Mouse (Mus musculus) erythroblast, embryonic 14.5 days (primary cell): ENCODE data around the gene Elmsan1. TPM values are rescaled to one million over a fixed set of nuclear protein-coding genes. Genes with fewer than 3 reads are reported as not detected.

ENCODE experiments used
- H3K27me3 ChIP-seq: 2 replicates; pipeline ENCODE4 v1.6.1; 2012; ENCODE audit warnings: inconsistent platforms; ENCODE audit not compliant: control insufficient read depth
- H3K36me3 ChIP-seq: 2 replicates; pipeline ENCODE4 v1.6.1; 2012; ENCODE audit warnings: mild to moderate bottlenecking, inconsistent platforms; ENCODE audit not compliant: control insufficient read depth
- H3K4me1 ChIP-seq: 2 replicates; pipeline ENCODE4 v1.6.1; 2012; ENCODE audit warnings: inconsistent platforms; ENCODE audit not compliant: control insufficient read depth
- H3K4me3 ChIP-seq: replicated peaks from 2 replicates; pipeline ENCODE3; 2012; ENCODE audit warnings: moderate library complexity, mild to moderate bottlenecking, inconsistent platforms
- H3K9me3 ChIP-seq: 2 replicates; pipeline ENCODE4 v1.6.1; 2012; ENCODE audit warnings: low read length, inconsistent platforms, mixed read lengths; ENCODE audit not compliant: control insufficient read depth
- GATA1 ChIP-seq: IDR thresholded peaks from 2 replicates; pipeline ENCODE4 v1.6.1; 2012; ENCODE audit warnings: low read length, inconsistent platforms, mixed read lengths
- TAL1 ChIP-seq: IDR thresholded peaks from 3 replicates; pipeline ENCODE4 v1.6.1; 2012; ENCODE audit warnings: low read length, inconsistent platforms, mixed read lengths
- polyA plus RNA-seq: library from polyadenylated mRNA; stranded (reverse); fragments of >175 nt; gene quantifications from 2 replicates; pipeline ENCODE4 v1.2.3, GENCODE M21; 2012

Gene Elmsan1
- polyA plus RNA-seq, 1 experiment, result 2.8 TPM

GRCm38 (mm10) chr12:84173309-84173915 is 45.3 kb downstream of the Elmsan1 start:
- peaks cover 72% of the 10 kb centered on the region for H3K4me1 ChIP-seq
- H3K36me3 ChIP-seq, result peaks cover 80% of the 10 kb centered on the region
- TF ChIP-seq TAL1, result no peak
- no peak for TF ChIP-seq GATA1
- H3K27me3 ChIP-seq, result no peaks in the 10 kb centered on the region
- H3K9me3 ChIP-seq, result no peaks in the 10 kb centered on the region
- H3K4me3 ChIP-seq, result no peak overlapping the region

GRCm38 (mm10) chr12:84172862-84173261 is 45.8 kb downstream of the Elmsan1 start:
- H3K9me3 ChIP-seq, result no peaks in the 10 kb centered on the region
- H3K4me1 ChIP-seq, result peaks cover 69% of the 10 kb centered on the region
- no peak for TF ChIP-seq TAL1
- TF ChIP-seq GATA1, result no peak
- H3K4me3 ChIP-seq, result no peak overlapping the region
- no peaks in the 10 kb centered on the region for H3K27me3 ChIP-seq
- peaks cover 78% of the 10 kb centered on the region for H3K36me3 ChIP-seq

GRCm38 (mm10) chr12:84172216-84172615 is 46.5 kb downstream of the Elmsan1 start:
- H3K9me3 ChIP-seq, result no peaks in the 10 kb centered on the region
- H3K4me3 ChIP-seq, result no peak overlapping the region
- peaks cover 66% of the 10 kb centered on the region for H3K4me1 ChIP-seq
- peaks cover 79% of the 10 kb centered on the region for H3K36me3 ChIP-seq
- TF ChIP-seq TAL1 (no peak), GATA1 (no peak)
- H3K27me3 ChIP-seq, result no peaks in the 10 kb centered on the region

DNA sequence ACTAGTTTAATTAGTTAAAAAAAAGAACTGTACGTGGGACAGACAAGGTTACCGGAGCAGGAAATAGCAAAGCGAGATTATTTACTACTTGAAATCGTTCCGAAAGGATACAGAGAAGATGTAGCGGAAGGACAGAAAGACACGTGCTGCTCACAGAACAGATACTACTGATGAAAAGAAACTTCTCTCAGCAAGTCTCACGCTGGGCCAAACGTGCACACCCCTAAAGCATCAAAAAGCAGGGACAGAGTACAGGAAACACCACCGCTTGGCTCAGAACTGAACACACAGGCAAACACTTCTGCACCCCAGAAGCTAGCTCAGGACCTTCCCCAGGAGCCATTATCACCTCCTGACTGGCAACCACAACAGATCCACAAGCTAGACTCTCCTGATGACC is 48.1 kb downstream of the Elmsan1 start:
- no peak for TF ChIP-seq TAL1
- no peak for TF ChIP-seq GATA1
- Histone ChIP-seq H3K36me3 (peaks cover 91% of the 10 kb centered on the region), H3K9me3 (no peaks in the 10 kb centered on the region), H3K4me3 (no peak overlapping the region), H3K27me3 (no peaks in the 10 kb centered on the region), H3K4me1 (peaks cover 60% of the 10 kb centered on the region)

DNA sequence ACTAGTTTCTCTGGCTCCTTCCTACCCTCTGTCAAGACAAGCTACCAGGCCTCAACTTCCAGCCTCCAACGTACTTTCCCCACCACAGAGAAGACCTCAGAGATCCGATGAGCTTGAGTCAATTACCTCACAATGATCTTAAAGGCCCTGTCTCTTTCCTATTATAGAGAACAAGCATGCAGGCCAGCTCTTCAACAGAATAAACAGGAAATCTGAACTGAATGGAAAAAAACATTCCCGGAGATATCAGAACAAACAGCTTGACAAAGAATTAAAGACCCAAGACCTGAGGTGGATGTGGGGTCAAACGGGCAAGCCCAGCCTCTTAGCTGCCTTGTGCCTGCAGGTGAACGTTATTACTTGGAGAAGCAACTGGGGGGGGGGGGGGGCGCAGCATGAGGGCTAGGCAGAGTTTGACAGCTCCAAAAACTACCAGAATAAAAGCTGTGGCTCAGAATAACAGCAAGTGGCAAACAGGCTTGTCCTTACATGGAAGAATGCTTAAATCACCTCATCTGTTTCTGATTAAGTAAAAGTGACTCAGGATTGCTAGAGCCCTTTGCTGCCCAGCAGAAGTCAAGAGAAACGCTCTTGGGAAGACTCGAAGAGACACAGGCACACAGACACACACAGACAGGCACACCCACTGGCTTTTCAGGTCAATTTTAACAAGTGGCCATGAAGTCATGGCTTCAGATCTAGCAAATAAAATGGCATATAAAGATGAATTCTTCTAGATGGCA is 52.9 kb downstream of the Elmsan1 start:
- H3K4me3 ChIP-seq, result no peak overlapping the region
- no peaks in the 10 kb centered on the region for H3K27me3 ChIP-seq
- H3K36me3 ChIP-seq, result peaks cover 96% of the 10 kb centered on the region
- no peaks in the 10 kb centered on the region for H3K9me3 ChIP-seq
- TF ChIP-seq TAL1 (no peak), GATA1 (no peak)
- peaks cover 57% of the 10 kb centered on the region for H3K4me1 ChIP-seq

- H3K36me3 ChIP-seq, result peaks cover 97% of the 10 kb centered on the region
- H3K4me3 ChIP-seq, result no peak overlapping the region
These were observed 55.0 kb downstream of the Elmsan1 start for GRCm38 (mm10) chr12:84163586-84164110.

DNA sequence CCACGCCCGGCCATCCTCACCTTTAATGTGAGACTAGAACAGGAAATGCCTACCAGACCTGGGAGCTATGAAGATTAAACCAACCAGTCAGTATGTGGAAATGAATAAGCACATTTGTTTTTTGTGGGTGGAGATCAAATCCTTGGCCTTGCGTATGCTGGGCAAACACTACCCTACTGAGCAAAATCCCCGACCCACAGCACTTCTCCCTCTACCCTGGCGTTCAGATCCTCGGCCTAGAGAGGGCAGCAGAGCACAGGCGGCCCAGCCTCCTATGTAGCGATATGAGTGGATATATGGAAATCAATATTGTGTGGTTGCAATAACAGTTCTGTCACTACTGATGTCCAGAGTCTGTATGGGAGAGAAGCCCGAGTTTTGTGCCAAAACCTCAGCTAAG is 55.5 kb downstream of the Elmsan1 start:
- H3K4me1 ChIP-seq, result peaks cover 63% of the 10 kb centered on the region
- H3K9me3 ChIP-seq, result no peaks in the 10 kb centered on the region

More at GRCm38 (mm10) chr12:84163586-84164110, 55.0 kb downstream of the Elmsan1 start:
- no peak for TF ChIP-seq GATA1
- no peak for TF ChIP-seq TAL1
- Histone ChIP-seq H3K27me3 (no peaks in the 10 kb centered on the region), H3K4me1 (peaks cover 67% of the 10 kb centered on the region), H3K9me3 (no peaks in the 10 kb centered on the region)

DNA sequence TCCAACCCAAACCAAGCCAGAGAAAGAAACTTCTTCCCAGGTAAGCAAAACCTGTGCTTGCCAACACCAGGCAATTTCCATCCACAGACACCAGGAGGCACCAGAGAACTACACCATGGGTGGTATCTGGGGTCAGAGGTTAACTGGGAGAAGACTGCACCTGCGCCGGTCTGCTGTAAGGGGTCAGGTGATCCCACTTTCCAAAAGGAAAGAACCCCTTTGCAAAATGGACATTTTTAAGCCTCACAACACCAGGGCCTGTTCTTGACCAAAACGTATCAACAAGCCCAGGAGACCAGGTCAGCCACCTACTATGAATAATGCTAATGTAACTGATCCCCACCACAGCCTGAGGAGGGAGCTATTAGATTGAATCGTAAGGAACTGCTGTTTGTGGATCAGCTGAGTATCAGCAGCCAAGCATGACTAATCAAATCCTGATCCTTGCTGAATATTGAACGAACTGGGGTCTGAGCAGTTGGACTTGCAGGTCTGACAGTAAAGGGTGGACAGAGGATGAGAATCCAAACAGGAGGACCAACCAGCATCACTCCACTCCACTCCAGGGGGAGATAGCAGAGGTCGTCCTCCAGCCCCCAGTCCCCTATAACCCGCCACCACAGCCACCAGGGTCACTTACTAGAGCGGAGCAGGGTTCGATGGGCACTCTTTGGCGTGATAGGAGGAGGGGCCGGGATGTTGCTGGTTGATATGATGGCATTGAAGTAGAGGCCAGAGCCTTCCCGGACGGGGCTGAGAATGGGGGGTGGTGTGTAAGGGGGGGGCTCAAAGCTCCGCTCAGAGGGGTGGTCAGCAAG is 56.9 kb downstream of the Elmsan1 start:
- H3K9me3 ChIP-seq, result no peaks in the 10 kb centered on the region
- peaks cover 57% of the 10 kb centered on the region for H3K4me1 ChIP-seq
- peak overlapping the region; percentile 14 for H3K4me3 ChIP-seq
- TF ChIP-seq GATA1, result no peak
- TF ChIP-seq TAL1, result no peak
- no peaks in the 10 kb centered on the region for H3K27me3 ChIP-seq
- H3K36me3 ChIP-seq, result peaks cover 99% of the 10 kb centered on the region

More for the DNA sequence above, 55.5 kb downstream of the Elmsan1 start:
- H3K27me3 ChIP-seq, result no peaks in the 10 kb centered on the region
- TF ChIP-seq GATA1, result no peak
- no peak for TF ChIP-seq TAL1
- peaks cover 97% of the 10 kb centered on the region for H3K36me3 ChIP-seq
- H3K4me3 ChIP-seq, result no peak overlapping the region
